Mouse (Mus musculus) ES-Bruce4 (cell line): ENCODE results near the gene Grip1.

Source experiments
- CTCF ChIP-seq: IDR thresholded peaks from one replicate; pipeline ENCODE4 v1.8.1; 2011; ENCODE audit warnings: low read depth, low read length
- EP300 ChIP-seq: IDR thresholded peaks from 2 replicates; pipeline ENCODE4 v1.6.1; 2011; ENCODE audit warnings: low read depth, low read length; ENCODE audit not compliant: insufficient read depth
- POLR2A ChIP-seq: IDR thresholded peaks from one replicate; pipeline ENCODE4 v1.8.1; 2011; ENCODE audit warnings: low read length; ENCODE audit not compliant: insufficient read depth

DNA sequence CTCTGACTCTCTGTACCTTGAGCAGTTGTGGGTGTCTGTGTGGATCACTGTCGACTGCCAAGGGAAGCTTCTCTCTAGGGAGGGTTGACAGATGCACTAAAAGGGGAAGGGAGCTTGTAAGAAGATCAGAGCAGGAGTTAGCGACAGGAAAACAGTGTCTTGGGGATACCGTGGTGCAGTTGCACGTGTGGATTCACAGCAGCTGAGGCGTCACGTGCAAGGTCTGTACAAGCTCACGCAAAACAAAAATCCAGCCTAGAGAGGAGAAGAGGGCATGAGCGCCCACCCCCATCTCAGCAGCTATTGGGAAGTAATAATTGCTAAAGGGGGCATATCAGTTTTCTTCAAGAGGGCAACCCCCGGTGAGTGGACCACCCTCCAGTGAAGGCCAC is 350.8 kb downstream of the Grip1 start:
- TF ChIP-seq CTCF (no peak), POLR2A (no peak), EP300 (no peak)
